ENCODE assay signal across 12 mouse cellular contexts in genomic region chr15:79471095-79471494, GRCm38 (mm10). TPM values are rescaled to one million over a fixed set of nuclear protein-coding genes. Genes with fewer than 3 reads are reported as not detected.
DNase-seq lines count a peak whose midpoint lies in the region; ATAC-seq lines count a peak whose summit lies in the region.
"Had no signal": no experiment of that assay in that cellular context is flagged by ENCODE, and none has a peak within 500 bp of the region (broad histone marks: within the 10 kb centered on the region; RNA-seq: fewer than 3 reads in every experiment).

No protein-coding gene starts in this region.

- no peaks in the 10 kb centered on the region for H3K36me3 ChIP-seq in liver, embryonic 11.5 days (ENCODE audit: control insufficient read depth, insufficient read depth, low read length)
- H3K36me3 ChIP-seq in forebrain, embryonic 11.5 days (ENCODE audit: control insufficient read depth, insufficient read depth, low read length): no peaks in the 10 kb centered on the region
- H3K36me3 ChIP-seq in hindbrain, embryonic 16.5 days (ENCODE audit: control insufficient read depth, insufficient read depth, low read length): no peaks in the 10 kb centered on the region
- no peaks in the 10 kb centered on the region for H3K36me3 ChIP-seq in midbrain, embryonic 16.5 days (ENCODE audit: control insufficient read depth, insufficient read depth, low read length)

- H3K4me1 ChIP-seq in liver, embryonic 11.5 days (replicated peaks; ENCODE audit: control insufficient read depth, insufficient read depth, low read length): no peaks in the 10 kb centered on the region
- H3K4me1 ChIP-seq in forebrain, embryonic 11.5 days (replicated peaks; ENCODE audit: control insufficient read depth, insufficient read depth, low read length): peaks cover 2% of the 10 kb centered on the region; the same call in 1 of the 2 replicates
- peaks cover 6% of the 10 kb centered on the region for H3K4me1 ChIP-seq in hindbrain, embryonic 16.5 days (ENCODE audit: control insufficient read depth, insufficient read depth, low read depth, low read length)
- H3K4me1 ChIP-seq in midbrain, embryonic 16.5 days (ENCODE audit: control insufficient read depth, insufficient read depth, low read length): peaks cover 7% of the 10 kb centered on the region; the same call in 1 of the 2 replicates

- H3K27ac ChIP-seq in liver, embryonic 11.5 days (ENCODE audit: low read depth, low read length): no peak overlapping the region
- no peak overlapping the region for H3K27ac ChIP-seq in forebrain, embryonic 11.5 days (ENCODE audit: low read depth, low read length)
- H3K27ac ChIP-seq in hindbrain, embryonic 16.5 days (ENCODE audit: low read depth, low read length): no peak overlapping the region
- no peak overlapping the region for H3K27ac ChIP-seq in midbrain, embryonic 16.5 days (ENCODE audit: low read length)
- H3K27ac ChIP-seq: liver, embryonic 14.5 days had no signal

- peaks cover 3% of the 10 kb centered on the region; the same call in 1 of the 2 replicates for H3K9me3 ChIP-seq in liver, embryonic 11.5 days (ENCODE audit: control insufficient read depth, low read length)
- H3K9me3 ChIP-seq in forebrain, embryonic 11.5 days (ENCODE audit: control insufficient read depth, low read length): no peaks in the 10 kb centered on the region
- H3K9me3 ChIP-seq in hindbrain, embryonic 16.5 days (ENCODE audit: control insufficient read depth, low read length): no peaks in the 10 kb centered on the region
- no peaks in the 10 kb centered on the region; the same call in 1 of the 2 replicates for H3K9me3 ChIP-seq in midbrain, embryonic 16.5 days (replicated peaks; ENCODE audit: control insufficient read depth, low read length, poor library complexity, severe bottlenecking)

- 56% methylated on average over 10 of the region's 10 CpGs for WGBS in liver, embryonic 11.5 days
- 52% methylated on average over 10 of the region's 10 CpGs for WGBS in forebrain, embryonic 11.5 days
- WGBS in hindbrain, embryonic 16.5 days: 47% methylated on average over 10 of the region's 10 CpGs
- WGBS in midbrain, embryonic 16.5 days: 54% methylated on average over 10 of the region's 10 CpGs

- no peaks in the 10 kb centered on the region for H3K27me3 ChIP-seq in liver, embryonic 11.5 days (replicated peaks; ENCODE audit: control insufficient read depth, insufficient read depth, low read length)
- H3K27me3 ChIP-seq in forebrain, embryonic 11.5 days (ENCODE audit: control insufficient read depth, insufficient read depth, low read length): no peaks in the 10 kb centered on the region
- H3K27me3 ChIP-seq in hindbrain, embryonic 16.5 days (replicated peaks; ENCODE audit: control insufficient read depth, insufficient read depth, low read length): no peaks in the 10 kb centered on the region
- no peaks in the 10 kb centered on the region for H3K27me3 ChIP-seq in midbrain, embryonic 16.5 days (ENCODE audit: control insufficient read depth, insufficient read depth, low read depth, low read length)

- no peak for ATAC-seq in liver, embryonic 11.5 days (replicated peaks; ENCODE audit: low FRiP score)
- ATAC-seq in forebrain, embryonic 11.5 days (replicated peaks; ENCODE audit: low FRiP score): no peak
- ATAC-seq in hindbrain, embryonic 16.5 days: no peak
- ATAC-seq in midbrain, embryonic 16.5 days: no peak

- peak overlapping the region; percentile 31; the same call in 1 of the 2 replicates for H3K4me3 ChIP-seq in liver, embryonic 11.5 days (ENCODE audit: low read depth, low read length)
- H3K4me3 ChIP-seq in forebrain, embryonic 11.5 days (ENCODE audit: low read depth, low read length): no peak overlapping the region
- peak overlapping the region; percentile 30; the same call in 1 of the 2 replicates for H3K4me3 ChIP-seq in hindbrain, embryonic 16.5 days (ENCODE audit: low read length)
- H3K4me3 ChIP-seq in midbrain, embryonic 16.5 days (ENCODE audit: low read depth, low read length): peak overlapping the region; percentile 23

- no peak overlapping the region for H3K9ac ChIP-seq in liver, embryonic 11.5 days (ENCODE audit: low read depth, low read length)
- no peak overlapping the region for H3K9ac ChIP-seq in forebrain, embryonic 11.5 days (ENCODE audit: low read length)
- H3K9ac ChIP-seq in hindbrain, embryonic 16.5 days (ENCODE audit: low read depth, low read length): peak overlapping the region; percentile 26; the same call in 1 of the 2 replicates
- H3K9ac ChIP-seq in midbrain, embryonic 16.5 days (ENCODE audit: low read depth, low read length): peak overlapping the region; percentile 50
- H3K9ac ChIP-seq: liver, embryonic 14.5 days had no signal

- peak overlapping the region; percentile 43 for H3K4me2 ChIP-seq in liver, embryonic 11.5 days
- H3K4me2 ChIP-seq in forebrain, embryonic 11.5 days (ENCODE audit: low read depth, low read length, severe bottlenecking): peak overlapping the region; percentile 31; the same call in 1 of the 2 replicates
- H3K4me2 ChIP-seq in hindbrain, embryonic 16.5 days (ENCODE audit: low read length): peak overlapping the region; percentile 51
- peak overlapping the region; percentile 46 for H3K4me2 ChIP-seq in midbrain, embryonic 16.5 days (ENCODE audit: low read length)

- intact Hi-C loops in left cerebral cortex, postnatal 14 days (cut with DNase I): no loop called here

- DNase-seq in liver, embryonic 11.5 days (ENCODE audit: low spot score): no peak
- no peak for DNase-seq in liver
- no peak for DNase-seq in forebrain, embryonic 11.5 days (ENCODE audit: low spot score)
- no peak for DNase-seq in embryo, embryonic 10 days (ENCODE audit: low spot score)
- DNase-seq in thymus, postnatal 10 days (ENCODE audit: low spot score in 2 of 2): no peak
- no peak for DNase-seq in left cerebral cortex, postnatal 14 days (ENCODE audit: low spot score in 2 of 2)
- DNase-seq: cerebellum, postnatal 36 days; gastrocnemius, postnatal 10 days had no signal

RNA-seq across cellular contexts. Expression of gene Csnk1e, which starts 15.7 kb away (rescaled TPM):
- polyA plus RNA-seq in liver, embryonic 11.5 days (2014; fragmentation: Nextera tagmentation; extraction: Ambion mirVana): 39.2 and 42.5 TPM in 2 replicates
- polyA plus RNA-seq in forebrain, embryonic 11.5 days (2014; fragmentation: Nextera tagmentation; extraction: Ambion mirVana): 209 and 213 TPM in 2 replicates
- polyA plus RNA-seq in hindbrain, embryonic 16.5 days (2015; fragmentation: Nextera tagmentation; extraction: Ambion mirVana): 132 and 147 TPM in 2 replicates
- 193 and 218 TPM in 2 replicates for polyA plus RNA-seq in midbrain, embryonic 16.5 days (2015; fragmentation: Nextera tagmentation; extraction: Ambion mirVana)
- total RNA-seq in left cerebral cortex, postnatal 14 days (2021): 100 to 1,000 TPM; 142 to 166 TPM

RNA-seq across cellular contexts. Expression of gene Kcnj4, which starts 33.9 kb away (rescaled TPM):
- polyA plus RNA-seq in liver, embryonic 11.5 days (2014; fragmentation: Nextera tagmentation; extraction: Ambion mirVana): not detected in 2 replicates
- polyA plus RNA-seq in forebrain, embryonic 11.5 days (2014; fragmentation: Nextera tagmentation; extraction: Ambion mirVana): not detected in 2 replicates
- 0.09 TPM in 1 of 2 replicates, not detected in the other for polyA plus RNA-seq in hindbrain, embryonic 16.5 days (2015; fragmentation: Nextera tagmentation; extraction: Ambion mirVana)
- polyA plus RNA-seq in midbrain, embryonic 16.5 days (2015; fragmentation: Nextera tagmentation; extraction: Ambion mirVana): not detected in 2 replicates
- total RNA-seq in left cerebral cortex, postnatal 14 days (2021): 100 to 1,000 TPM; 166 to 177 TPM
- total RNA-seq: MEL had no signal
- polyA plus RNA-seq: liver, embryonic 14.5 days had no signal

RNA-seq across cellular contexts. Expression of gene Kdelr3, which starts 45.1 kb away (rescaled TPM):
- polyA plus RNA-seq in liver, embryonic 11.5 days (2014; fragmentation: Nextera tagmentation; extraction: Ambion mirVana): 9.0 and 10.8 TPM in 2 replicates
- 9.7 and 10.3 TPM in 2 replicates for polyA plus RNA-seq in forebrain, embryonic 11.5 days (2014; fragmentation: Nextera tagmentation; extraction: Ambion mirVana)
- polyA plus RNA-seq in hindbrain, embryonic 16.5 days (2015; fragmentation: Nextera tagmentation; extraction: Ambion mirVana): 11.6 and 14.2 TPM in 2 replicates
- polyA plus RNA-seq in midbrain, embryonic 16.5 days (2015; fragmentation: Nextera tagmentation; extraction: Ambion mirVana): 7.5 and 9.3 TPM in 2 replicates
- total RNA-seq in left cerebral cortex, postnatal 14 days (2021): 1 to 10 TPM; 1.3 to 1.6 TPM

Comparison
In these comparisons a context has a peak if more than half of its experiments do, and no peak if none do; other contexts are left out.
1. H3K9ac ChIP-seq: peak in hindbrain, embryonic 16.5 days (single experiment) and midbrain, embryonic 16.5 days (single experiment); none in liver, embryonic 11.5 days (single experiment) and forebrain, embryonic 11.5 days (single experiment).
2. Peak in every context shown above with its lines, with median percentiles within 50 percentile points of each other: H3K4me2 ChIP-seq.